Mouse (Mus musculus) CH12.LX (cell line): ENCODE results near the gene Foxa1. TPM values are rescaled to one million over a fixed set of nuclear protein-coding genes. Genes with fewer than 3 reads are reported as not detected.

Experiments
- DNase-seq: peaks from one replicate; pipeline ENCODE4 v3.0.0-alpha.2; 2013; ENCODE audit errors: extremely low read depth
- H3K27ac ChIP-seq: 2 replicates; pipeline ENCODE4 v1.5.1; 2012; ENCODE audit warnings: low read depth, mild to moderate bottlenecking, control low read depth, moderate library complexity; ENCODE audit not compliant: insufficient read depth
- H3K27me3 ChIP-seq: replicated peaks from 2 replicates; pipeline ENCODE3; 2012; ENCODE audit warnings: inconsistent platforms
- H3K36me3 ChIP-seq, 2 experiments: replicated peaks in 1 of 2; 2 replicates each; pipeline versions ENCODE3 to v1.6.1; 2012; ENCODE audit warnings: inconsistent platforms in 1 of 2, low read length in 1 of 2, mild to moderate bottlenecking in 1 of 2, mixed read lengths in 1 of 2, moderate library complexity in 1 of 2; ENCODE audit not compliant: control insufficient read depth in 1 of 2, insufficient read depth in 1 of 2
- H3K4me1 ChIP-seq, 2 experiments: 2 replicates each; pipeline ENCODE4 v1.6.1; 2012; ENCODE audit warnings: inconsistent platforms in 1 of 2, moderate library complexity in 1 of 2; ENCODE audit not compliant: insufficient read depth in 2 of 2, control insufficient read depth in 1 of 2
- H3K4me2 ChIP-seq: 2 replicates; pipeline ENCODE4 v1.6.1; 2012; ENCODE audit warnings: low read depth, mild to moderate bottlenecking, control low read depth; ENCODE audit not compliant: poor library complexity, insufficient read depth, severe bottlenecking
- H3K4me3 ChIP-seq, 3 experiments: fragments of 150-350 bp in 1 of 3; sonication (generic) in 1 of 3; replicated peaks in 1 of 3; 2 replicates each; pipeline versions ENCODE3 to v1.5.1; 2011 to 2012; ENCODE audit warnings: low read depth in 2 of 3, low read length in 2 of 3, mild to moderate bottlenecking in 2 of 3, moderate library complexity in 2 of 3, control low read depth in 1 of 3, improper control_type of control experiment in 1 of 3, inconsistent platforms in 1 of 3, mixed read lengths in 1 of 3; ENCODE audit not compliant: poor library complexity in 1 of 3
- H3K79me2 ChIP-seq: replicated peaks from 2 replicates; pipeline ENCODE4 v1.6.1; 2012; ENCODE audit warnings: mild to moderate bottlenecking, moderate library complexity; ENCODE audit not compliant: control insufficient read depth, poor library complexity, insufficient read depth, severe bottlenecking; ENCODE audit errors: extremely low read depth
- H3K9ac ChIP-seq: 2 replicates; pipeline ENCODE4 v1.6.1; 2012; ENCODE audit warnings: low read depth, mild to moderate bottlenecking, control low read depth, moderate library complexity; ENCODE audit not compliant: insufficient read depth
- H3K9me3 ChIP-seq: replicated peaks from 2 replicates; pipeline ENCODE3; 2012; ENCODE audit warnings: low read length, inconsistent platforms, mixed read lengths
- CTCF ChIP-seq, 2 experiments: IDR thresholded peaks in 1 of 2; conservative IDR thresholded peaks in 1 of 2; 2 replicates each; pipeline ENCODE4 v1.5.1; 2011 to 2012; ENCODE audit warnings: low read depth in 2 of 2, low read length in 2 of 2, improper control_type of control experiment in 1 of 2, inconsistent platforms in 1 of 2, mild to moderate bottlenecking in 1 of 2, moderate library complexity in 1 of 2
- E2F4 ChIP-seq: IDR thresholded peaks from 2 replicates; pipeline ENCODE4 v1.6.1; 2011; ENCODE audit warnings: low read depth, low read length, improper control_type of control experiment; ENCODE audit not compliant: insufficient replicate concordance
- GABPA ChIP-seq: IDR thresholded peaks from 2 replicates; pipeline ENCODE4 v1.6.1; 2012; ENCODE audit warnings: low read depth, low read length, improper control_type of control experiment, inconsistent platforms; ENCODE audit not compliant: insufficient replicate concordance
- HCFC1 ChIP-seq: IDR thresholded peaks from 2 replicates; pipeline ENCODE4 v1.6.1; 2012; ENCODE audit warnings: low read depth, mild to moderate bottlenecking, inconsistent platforms, low read length, improper control_type of control experiment
- JUN ChIP-seq: IDR thresholded peaks from 2 replicates; pipeline ENCODE4 v1.6.1; 2011; ENCODE audit warnings: low read depth, mild to moderate bottlenecking, low read length, improper control_type of control experiment, moderate library complexity; ENCODE audit not compliant: insufficient read depth
- MAX ChIP-seq: IDR thresholded peaks from 2 replicates; pipeline ENCODE4 v1.6.1; 2011; ENCODE audit warnings: low read length, improper control_type of control experiment
- RAD21 ChIP-seq: IDR thresholded peaks from 2 replicates; pipeline ENCODE4 v1.6.1; 2011; ENCODE audit warnings: low read depth, mild to moderate bottlenecking, low read length, improper control_type of control experiment, moderate library complexity
- SIN3A ChIP-seq: IDR thresholded peaks from 2 replicates; pipeline ENCODE4 v1.6.1; 2012; ENCODE audit warnings: low read length, improper control_type of control experiment, inconsistent platforms
- TBP ChIP-seq: conservative IDR thresholded peaks from 2 replicates; pipeline ENCODE4 v1.6.1; 2011; ENCODE audit warnings: low read depth, low read length, improper control_type of control experiment
- UBTF ChIP-seq: IDR thresholded peaks from 2 replicates; pipeline ENCODE4 v1.6.1; 2012; ENCODE audit warnings: low read depth, mild to moderate bottlenecking, inconsistent platforms, low read length, improper control_type of control experiment, moderate library complexity
- ZC3H11A ChIP-seq: IDR thresholded peaks from 2 replicates; pipeline ENCODE4 v1.6.1; 2012; ENCODE audit warnings: low read depth, mild to moderate bottlenecking, inconsistent platforms, low read length, improper control_type of control experiment
- ZKSCAN1 ChIP-seq: IDR thresholded peaks from 2 replicates; pipeline ENCODE4 v1.6.1; 2012; ENCODE audit warnings: low read depth, inconsistent platforms, low read length, improper control_type of control experiment, borderline replicate concordance
- ZNF384 ChIP-seq: IDR thresholded peaks from 2 replicates; pipeline ENCODE4 v1.6.1; 2012; ENCODE audit warnings: low read depth, low read length, improper control_type of control experiment, inconsistent platforms
- dilution Hi-C: fragments of 300-500 bp; cut with MboI; formaldehyde crosslinking; loops from 2 replicates; pipeline ENCODE4 v1.14.3; 2020; ENCODE audit warnings: low sequenced_read_pairs; ENCODE audit not compliant: extremely low pct_unique_long_range_greater_than_20kb, extremely low pct_ligation_motif_present
- in situ Hi-C: fragments of 300-500 bp; cut with MboI; formaldehyde crosslinking; loops from 3 replicates; pipeline ENCODE4 v1.14.3; 2019; ENCODE audit warnings: low sequenced_read_pairs, low pct_ligation_motif_present, low pct_unique_long_range_greater_than_20kb, mixed read lengths
- polyA plus RNA-seq: library from polyadenylated mRNA; unstranded; fragments of >175 nt; gene quantifications from 2 replicates; pipeline ENCODE4 v1.2.1, GENCODE M21; 2012; ENCODE audit warnings: low read depth; ENCODE audit not compliant: insufficient read length
- total RNA-seq, 2 experiments: library from RNA; depleted of rRNA; stranded (reverse); fragments of 300-350 nt in 1 of 2; fragments of >200 nt in 1 of 2; gene quantifications; 2 replicates each; pipeline ENCODE4 v1.2.3; 2012 to 2014

Gene Foxa1
- total and polyA plus RNA-seq, 3 experiments: not detected

- Histone ChIP-seq H3K36me3 (no peaks in the 10 kb centered on the region), H3K9ac (no peak overlapping the region), H3K27me3 (no peaks in the 10 kb centered on the region), H3K4me3 (no peak overlapping the region), H3K79me2 (no peaks in the 10 kb centered on the region), H3K4me2 (no peak overlapping the region), H3K9me3 (no peaks in the 10 kb centered on the region), H3K27ac (no peak overlapping the region), H3K4me1 (no peaks in the 10 kb centered on the region)
- DNase-seq: no peak
- TF ChIP-seq UBTF (no peak), SIN3A (no peak), HCFC1 (no peak), RAD21 (no peak), E2F4 (no peak), ZNF384 (no peak), GABPA (no peak), TBP (no peak), ZC3H11A (no peak), MAX (no peak), JUN (no peak), ZKSCAN1 (no peak), CTCF (conservative IDR thresholded peaks at IDR 0.05 in 1 of 2, IDR thresholded peaks at IDR 0.05 in 1 of 2; ENCODE audit: low read depth in 2 of 2, low read length in 2 of 2) (no peak)
- in situ Hi-C loops (no loop called here), dilution Hi-C loops (no loop called here)
Measured at GRCm38 (mm10) chr12:57496347-57497119, 50.2 kb downstream of the Foxa1 start.

Other genes starting within 250 kb of the Foxa1 start
- not detected in 2 replicates for gene Ttc6, start 17.2 kb upstream of the Foxa1 start, total RNA-seq (2012; rRNA removed)
- not detected in 2 replicates for gene Ttc6, start 17.2 kb upstream of the Foxa1 start, total RNA-seq (2014; rRNA removed)
- gene Ttc6, start 17.2 kb upstream of the Foxa1 start, polyA plus RNA-seq: not detected in 2 replicates